Mouse (Mus musculus) cortical plate, adult 2 months (tissue): ENCODE results near the gene Hexim2.

Experiments
- CTCF ChIP-seq: fragments of 200-500 bp; IDR thresholded peaks from 2 replicates; pipeline ENCODE4 v1.5.1; 2011; ENCODE audit warnings: mild to moderate bottlenecking, control low read depth, low read length; ENCODE audit not compliant: insufficient read depth; ENCODE audit errors: extremely low read depth
- POLR2A ChIP-seq: fragments of 200-500 bp; IDR thresholded peaks from 2 replicates; pipeline ENCODE4 v1.6.1; 2011; ENCODE audit warnings: mild to moderate bottlenecking, low read length, control low read depth; ENCODE audit not compliant: insufficient read depth; ENCODE audit errors: extremely low read depth

GRCm38 (mm10) chr11:103180426-103180825 lies 48.2 kb downstream of the Hexim2 start:
- TF ChIP-seq CTCF (no peak), POLR2A (no peak)
